Mouse (Mus musculus) v-Abl transformed pro-B cells (cell line): ENCODE data around the gene Cyld.
"Not testable (repeated sequence)": the region's sequence is repeated elsewhere in the genome, so short reads cannot be mapped to it uniquely, and the experiment has no call there.

Experiments
- in situ Hi-C, 2 experiments: fragments of 400-800 bp; cut with MboI; formaldehyde crosslinking; loops; one replicate each; pipeline ENCODE4 v1.15.1; 2025; ENCODE audit not compliant: unreplicated experiment in 2 of 2

Gene Cyld

GRCm38 (mm10) chr8:88780142-88780541 is 83.3 kb downstream of the Cyld start:
- in situ Hi-C loops, result no loop called here

DNA sequence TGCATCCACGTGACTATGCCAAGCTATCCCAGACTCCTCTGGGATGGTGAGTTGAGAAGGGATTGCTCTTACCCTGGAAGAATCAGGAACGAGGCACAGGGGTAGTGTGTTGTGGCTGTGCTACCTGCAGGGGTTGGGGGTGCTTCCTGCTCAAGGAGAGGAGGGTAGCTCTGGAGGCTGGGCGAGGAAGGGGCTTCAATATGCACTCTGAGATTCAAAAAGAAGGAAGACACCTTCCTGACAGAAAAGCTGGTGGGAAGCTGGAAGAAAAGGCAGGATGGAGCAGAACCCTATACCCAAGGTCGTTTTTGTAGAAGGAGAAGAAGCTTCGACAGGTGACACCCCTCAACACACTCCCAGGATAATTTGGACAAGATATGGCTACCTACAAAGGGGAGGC is 84.5 kb downstream of the Cyld start:
- in situ Hi-C loops, result no loop called here

DNA sequence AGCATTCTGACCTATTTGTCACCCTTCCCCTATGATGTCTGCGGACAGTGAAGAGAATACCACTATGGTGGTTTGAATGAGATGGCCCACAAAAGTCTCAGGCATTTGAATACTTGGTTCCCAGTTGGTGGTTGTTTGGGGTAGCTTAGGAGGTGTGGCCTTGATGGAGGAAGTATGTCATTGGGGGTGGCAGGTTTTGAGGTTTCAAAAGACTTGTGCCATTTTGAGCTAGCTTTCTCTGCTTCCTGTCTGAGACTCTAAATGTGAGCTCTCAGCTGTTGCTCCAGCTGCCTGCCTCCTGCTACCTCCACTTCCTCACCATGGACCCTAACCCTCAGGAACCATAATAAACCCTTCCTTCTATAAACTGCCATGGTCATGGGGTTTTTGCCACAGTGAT is 86.9 kb downstream of the Cyld start:
- in situ Hi-C loops, result no loop called here

DNA sequence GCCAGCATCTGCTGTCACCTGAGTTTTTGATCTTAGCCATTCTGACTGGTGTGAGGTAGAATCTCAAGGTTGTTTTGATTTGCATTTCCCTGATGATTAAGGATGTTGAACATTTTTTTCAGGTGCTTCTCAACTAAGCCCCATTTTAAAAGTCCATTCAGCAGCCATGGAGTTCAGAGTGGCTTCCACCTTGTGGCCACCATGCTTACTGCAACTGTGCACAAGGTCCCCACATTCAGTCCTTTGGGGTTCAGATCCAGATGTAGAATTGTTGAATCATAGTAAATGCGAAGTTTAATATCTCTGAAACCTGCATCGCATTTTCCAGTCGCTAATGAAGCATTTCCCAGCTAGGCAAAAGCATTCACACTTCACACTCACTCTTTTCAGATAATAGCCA is 91.5 kb downstream of the Cyld start:
- in situ Hi-C loops, result not testable (repeated sequence)

DNA sequence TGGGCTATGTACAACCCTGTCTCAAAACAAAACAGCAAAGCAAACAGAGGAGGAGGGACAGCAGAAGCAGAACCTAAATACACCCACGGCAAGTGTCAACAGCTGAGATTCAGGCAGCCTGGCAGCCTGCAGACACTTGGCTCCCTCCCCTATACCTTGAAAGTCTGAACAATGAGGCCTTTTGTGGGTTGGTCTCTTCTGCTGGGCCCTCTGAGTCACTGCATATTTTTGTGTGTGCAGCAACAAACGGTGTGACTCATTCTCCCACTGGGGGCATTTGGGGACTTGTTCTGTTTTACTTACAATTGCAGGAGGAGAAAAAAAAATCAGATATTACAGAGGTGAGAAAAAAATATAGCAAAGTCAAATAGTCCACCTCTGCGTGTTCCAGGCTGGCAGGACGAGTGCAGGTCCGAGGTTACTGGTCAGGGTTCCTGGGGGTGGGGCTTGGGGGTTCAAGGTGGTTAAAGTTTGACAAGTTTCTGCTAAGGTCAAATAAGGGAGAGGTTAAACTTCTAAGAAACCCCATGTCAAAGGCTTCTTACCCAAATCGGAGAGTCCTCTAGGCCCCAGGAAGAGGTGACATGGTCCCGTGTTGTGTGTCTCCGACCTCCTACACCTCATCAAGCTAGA is 96.0 kb downstream of the Cyld start:
- in situ Hi-C loops, result no loop called here

DNA sequence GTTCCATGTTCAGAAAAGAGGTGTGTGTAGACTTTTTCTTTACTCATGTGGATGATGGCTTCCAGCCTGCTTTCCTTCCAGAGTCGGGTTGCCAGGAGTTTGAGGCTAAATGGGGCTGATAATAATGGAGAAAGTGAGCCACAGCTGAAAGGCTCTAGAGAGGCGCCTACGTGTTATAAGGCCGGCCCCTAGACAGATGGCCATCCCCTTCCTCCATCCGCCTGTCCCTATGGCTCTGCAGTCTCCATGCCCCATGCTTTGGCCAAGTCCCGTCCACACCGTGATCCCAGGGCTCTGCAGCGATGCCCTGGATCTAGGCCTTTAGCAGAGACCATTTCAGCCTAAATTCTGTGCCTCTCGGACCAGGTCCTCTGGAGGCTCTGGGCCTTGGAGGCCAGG is 96.5 kb downstream of the Cyld start:
- in situ Hi-C loops, result no loop called here

GRCm38 (mm10) chr8:88793746-88794614 is 97.2 kb downstream of the Cyld start:
- in situ Hi-C loops, result no loop called here

DNA sequence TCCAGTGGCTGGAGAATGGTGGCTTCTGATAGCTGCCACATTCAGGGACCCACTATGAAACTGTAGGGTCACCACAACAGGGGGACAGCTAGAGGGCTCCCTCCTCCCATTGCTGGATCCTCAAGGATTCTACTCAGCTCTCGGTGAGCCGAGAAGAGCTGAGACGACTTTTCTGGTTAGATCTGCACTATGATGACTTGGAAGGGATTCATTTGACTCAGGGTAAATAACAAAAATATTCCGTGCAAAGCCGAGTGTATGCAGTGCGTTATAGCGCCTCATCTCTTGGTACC is 97.7 kb downstream of the Cyld start:
- in situ Hi-C loops, result no loop called here

- in situ Hi-C loops, result no loop called here
Observed at GRCm38 (mm10) chr8:88795896-88796295, 99.1 kb downstream of the Cyld start.

DNA sequence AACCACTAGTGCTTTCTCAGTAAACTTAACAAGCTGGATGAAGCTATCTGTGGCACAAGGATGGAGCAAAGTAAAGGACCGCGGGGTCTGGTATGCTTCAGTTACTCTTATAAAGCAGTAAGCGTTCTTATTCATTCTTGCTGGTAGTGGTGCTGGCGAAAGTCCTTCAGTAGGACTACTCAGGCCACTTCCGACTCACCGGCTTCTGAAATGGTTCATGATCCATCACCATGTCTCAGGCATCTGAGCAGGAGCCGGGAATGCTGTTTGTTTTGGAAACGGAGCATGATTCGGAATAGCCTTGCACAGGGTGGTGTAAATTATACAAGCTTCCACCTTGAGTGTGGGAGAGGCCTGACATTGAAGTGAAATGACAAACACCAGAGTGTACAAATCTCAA is 99.8 kb downstream of the Cyld start:
- in situ Hi-C loops, result no loop called here
